Mouse (Mus musculus) stomach, postnatal 0 days (tissue): ENCODE data around the gene Cox19.

Source experiments
- CTCF ChIP-seq: IDR thresholded peaks from 2 replicates; pipeline ENCODE4 v1.5.1; 2016; ENCODE audit warnings: antibody characterized with exemption, low read depth, mild to moderate bottlenecking, moderate library complexity
- EP300 ChIP-seq: optimal IDR thresholded peaks from 2 replicates; pipeline ENCODE3; 2016; ENCODE audit warnings: antibody characterized with exemption

GRCm38 (mm10) chr5:139337826-139338370 is 13.3 kb downstream of the Cox19 start:
- TF ChIP-seq CTCF (no peak), EP300 (no peak)
